Mouse (Mus musculus) cerebellum, adult 11-12 months (tissue): ENCODE data around the gene Itpr1.

Source experiments
- DNase-seq: peaks from one replicate; pipeline ENCODE4 v3.0.0; 2022

The Itpr1 gene

GRCm38 (mm10) chr6:108212881-108213295 lies at the start of gene Itpr1:
TSS of gene Itpr1 (plus strand) at chr6:108213096.
- peak; percentile 98 for DNase-seq

- DNase-seq = no peak
Observed at GRCm38 (mm10) chr6:108164935-108165334, 48.0 kb upstream of the Itpr1 start.

- DNase-seq = no peak
Observed at GRCm38 (mm10) chr6:108165598-108165997, 47.3 kb upstream of the Itpr1 start.

GRCm38 (mm10) chr6:108167946-108168680 lies 44.8 kb upstream of the Itpr1 start:
- no peak for DNase-seq

GRCm38 (mm10) chr6:108168723-108169122 lies 44.2 kb upstream of the Itpr1 start:
- no peak for DNase-seq

- DNase-seq = no peak
Observed at GRCm38 (mm10) chr6:108169466-108169865, 43.4 kb upstream of the Itpr1 start.

- DNase-seq = no peak
Observed at GRCm38 (mm10) chr6:108172219-108172618, 40.7 kb upstream of the Itpr1 start.

- DNase-seq = no peak
Observed at GRCm38 (mm10) chr6:108174181-108174580, 38.7 kb upstream of the Itpr1 start.

GRCm38 (mm10) chr6:108179087-108179486 lies 33.8 kb upstream of the Itpr1 start:
- DNase-seq = no peak

GRCm38 (mm10) chr6:108184847-108185684 lies 27.8 kb upstream of the Itpr1 start, which contains the start of gene Sumf1:
TSS of gene Sumf1 (minus strand) at chr6:108185582.
- peak; percentile 88 for DNase-seq

- DNase-seq = no peak
Observed at GRCm38 (mm10) chr6:108185685-108186009, 27.2 kb upstream of the Itpr1 start.

- DNase-seq = no peak
Observed at GRCm38 (mm10) chr6:108190690-108191089, 22.2 kb upstream of the Itpr1 start.

- no peak for DNase-seq
Observed at GRCm38 (mm10) chr6:108192632-108193031, 20.3 kb upstream of the Itpr1 start.

- no peak for DNase-seq
Observed at GRCm38 (mm10) chr6:108196665-108197064, 16.2 kb upstream of the Itpr1 start.

- no peak for DNase-seq
Observed at GRCm38 (mm10) chr6:108197117-108197516, 15.8 kb upstream of the Itpr1 start.

GRCm38 (mm10) chr6:108198286-108198685 lies 14.6 kb upstream of the Itpr1 start:
- no peak for DNase-seq

- DNase-seq = no peak
Observed at GRCm38 (mm10) chr6:108204322-108204721, 8.6 kb upstream of the Itpr1 start.

- no peak for DNase-seq
Observed at GRCm38 (mm10) chr6:108206145-108206544, 6.8 kb upstream of the Itpr1 start.

- DNase-seq = no peak
Observed at GRCm38 (mm10) chr6:108206914-108207566, 5.9 kb upstream of the Itpr1 start.

GRCm38 (mm10) chr6:108211896-108212880 lies 708 bp upstream of the Itpr1 start:
- DNase-seq = peak; percentile 43

- DNase-seq = peak; percentile 37
Observed at GRCm38 (mm10) chr6:108213481-108214293, 791 bp downstream of the Itpr1 start.
